Mouse (Mus musculus): ENCODE results near the gene Vps16. TPM values are rescaled to one million over a fixed set of nuclear protein-coding genes. Genes with fewer than 3 reads are reported as not detected.
A peak's percentile ranks its signal among the peaks of the same experiment; 100 is the strongest.

Gene Vps16
- total RNA-seq, 2 experiments from 2014 or later = 66.7 to 83.6 TPM

DNA sequence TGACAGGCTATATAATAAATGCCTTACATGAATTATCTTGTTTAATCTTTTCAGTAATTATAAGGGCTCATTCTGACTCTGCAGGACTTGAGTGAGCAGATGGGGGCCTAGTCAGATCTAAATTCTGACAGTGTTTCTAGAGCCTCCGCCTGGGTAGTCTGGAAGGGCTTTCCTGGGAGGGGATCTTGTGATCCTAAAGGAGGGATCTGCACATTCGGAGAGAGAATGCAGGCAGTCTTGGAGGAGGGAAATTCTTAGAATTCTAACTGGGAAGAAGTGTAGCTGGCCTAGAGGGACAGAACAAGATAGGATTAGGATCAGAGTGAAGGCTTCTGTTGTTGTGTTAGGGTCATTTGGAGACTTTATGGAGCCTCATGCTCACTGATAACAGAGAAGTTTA is 28.1 kb downstream of the Vps16 start:
- DNase-seq (ENCODE audit: low spot score in 2 of 2) = no peak
- intact Hi-C loops (cut with DNase I) = loop anchor here (5.0 kb wide), 3 partner anchors 45 to 80 kb away; no protein-coding TSS in a partner anchor

DNA sequence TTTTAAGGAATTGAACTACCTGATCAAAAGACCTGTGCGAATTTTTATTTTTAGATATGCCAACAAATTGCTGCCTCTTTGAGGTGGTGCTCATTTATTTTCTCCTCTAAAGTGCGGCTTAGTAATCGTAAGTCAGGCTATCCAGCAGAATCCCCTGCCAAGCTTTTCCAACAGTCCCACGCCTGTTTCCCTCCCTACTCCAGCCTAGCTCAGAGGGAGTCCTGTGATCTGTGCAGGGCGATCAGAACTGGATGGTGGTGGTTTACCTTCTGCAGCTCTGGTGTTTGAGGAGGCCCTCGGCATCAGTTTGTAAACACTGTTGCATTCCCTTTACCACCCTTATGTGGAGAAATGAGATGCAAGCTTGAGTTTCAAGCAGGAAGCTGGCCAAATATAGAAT is 29.3 kb downstream of the Vps16 start:
- intact Hi-C loops (cut with DNase I) = loop anchor here (5.0 kb wide), 3 partner anchors 44 to 79 kb away; no protein-coding TSS in a partner anchor
- no peak for DNase-seq (ENCODE audit: low spot score in 2 of 2)

DNA sequence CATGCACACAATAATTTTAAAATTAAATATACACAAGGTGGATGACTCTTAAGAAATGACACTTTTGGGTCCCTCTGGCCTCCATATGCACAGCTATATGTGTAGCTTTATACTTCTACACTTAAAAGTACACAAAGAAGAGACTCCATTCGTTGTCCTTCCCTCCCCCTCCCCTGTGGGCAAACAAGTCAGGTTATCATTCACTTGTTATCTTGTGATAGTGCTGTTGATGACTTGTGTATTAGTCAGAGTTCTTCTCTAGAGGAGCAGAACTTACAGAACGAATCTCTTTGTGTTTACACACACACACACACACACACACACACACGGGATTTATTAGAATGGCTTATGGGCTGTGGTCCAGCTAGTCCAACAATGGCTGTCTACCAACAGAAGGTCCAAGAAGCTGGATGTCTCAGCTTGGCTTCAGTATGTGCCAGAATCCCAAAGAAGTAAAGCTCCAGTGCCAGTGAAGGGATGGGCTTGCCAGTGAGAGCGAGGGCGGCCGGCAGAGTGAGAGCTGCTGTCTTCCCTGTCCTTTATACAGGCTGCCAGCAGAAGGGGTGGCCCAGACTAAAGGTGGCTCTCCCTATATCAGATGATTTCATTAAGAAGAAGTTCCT is 30.7 kb downstream of the Vps16 start:
- peak in 1 of 2 experiments; percentile 28 for DNase-seq (ENCODE audit: low spot score in 2 of 2)
- intact Hi-C loops (cut with DNase I) = loop anchor here (5.0 kb wide), 3 partner anchors 42 to 77 kb away; no protein-coding TSS in a partner anchor

DNA sequence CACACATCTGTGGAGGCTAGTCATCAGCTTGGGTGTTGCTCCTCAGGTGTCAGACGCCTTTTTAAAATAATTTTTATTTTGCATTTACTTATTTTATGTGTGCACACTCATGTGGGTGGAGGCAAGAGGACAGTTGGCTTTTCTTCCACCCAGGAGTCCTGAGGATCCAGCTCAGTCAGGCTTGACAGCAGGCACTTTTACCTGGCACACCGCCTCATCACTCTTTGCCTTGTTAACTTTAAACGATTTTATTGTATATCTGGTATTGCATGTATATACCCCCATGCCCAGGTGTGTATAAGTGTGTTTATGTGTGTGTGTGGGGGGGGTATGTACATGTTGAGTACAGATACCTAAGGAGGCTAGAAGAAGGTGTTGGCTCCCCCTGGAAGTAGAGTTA is 33.7 kb downstream of the Vps16 start:
- no peak for DNase-seq (ENCODE audit: low spot score in 2 of 2)
- intact Hi-C loops (cut with DNase I) = no loop called here

DNA sequence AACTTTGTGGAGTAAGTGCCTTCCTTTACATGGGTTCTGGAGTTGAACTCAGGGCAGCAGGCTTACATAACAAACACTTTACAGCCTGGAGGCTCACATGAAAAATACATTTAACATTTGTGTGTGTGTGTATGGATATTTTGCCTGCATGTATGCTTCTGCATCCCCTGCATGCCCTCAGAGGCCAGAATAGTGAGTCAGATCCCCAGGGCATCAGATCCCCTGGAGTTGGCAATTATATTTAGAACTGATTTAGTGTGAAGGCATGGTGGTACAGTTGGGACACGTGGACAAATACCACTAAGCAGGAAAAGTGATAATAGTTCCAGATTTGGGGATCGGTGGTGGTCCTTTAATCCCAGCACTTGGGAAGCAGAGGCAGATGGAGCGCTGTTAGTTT is 35.4 kb downstream of the Vps16 start:
- intact Hi-C loops (cut with DNase I) = no loop called here
- no peak for DNase-seq (ENCODE audit: low spot score in 2 of 2)

DNA sequence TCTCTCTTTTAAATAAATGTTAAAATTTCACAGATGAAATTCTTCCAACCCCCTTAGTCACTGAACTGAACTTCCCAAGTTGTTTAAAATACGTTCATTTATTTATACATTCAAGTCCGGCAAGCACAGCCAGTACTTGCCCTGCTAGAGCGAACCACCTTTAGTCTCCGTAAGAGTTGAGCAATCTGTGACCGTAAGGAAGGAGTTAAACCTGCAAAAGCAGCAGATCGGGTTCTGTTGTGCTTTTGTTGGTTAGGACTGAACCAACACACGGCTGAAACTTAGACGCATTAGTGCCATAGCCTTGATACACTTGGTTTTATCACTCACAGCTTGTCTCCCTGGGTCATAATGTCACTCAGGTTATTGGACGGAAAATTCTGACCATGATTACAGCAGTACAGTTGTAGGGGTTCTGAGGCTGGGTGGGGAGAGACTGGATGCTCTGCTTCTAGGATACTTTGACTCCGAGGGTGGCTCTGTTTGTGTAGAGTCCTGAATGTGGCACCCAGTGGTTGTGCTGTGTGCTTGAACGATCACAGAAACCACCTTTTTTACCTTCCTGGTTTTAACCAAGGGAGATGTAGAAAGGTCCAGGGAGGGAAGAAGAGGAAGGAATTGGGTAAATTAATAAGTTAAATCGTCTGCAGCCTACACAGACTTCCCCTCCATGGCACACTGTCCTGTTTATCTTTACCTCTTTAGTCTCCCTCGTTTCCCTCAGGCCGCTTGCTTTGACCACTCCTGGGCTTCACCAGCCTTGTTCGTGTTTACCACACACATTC is 37.3 kb downstream of the Vps16 start:
- no peak for DNase-seq (ENCODE audit: low spot score in 2 of 2)
- intact Hi-C loops (cut with DNase I) = no loop called here

DNA sequence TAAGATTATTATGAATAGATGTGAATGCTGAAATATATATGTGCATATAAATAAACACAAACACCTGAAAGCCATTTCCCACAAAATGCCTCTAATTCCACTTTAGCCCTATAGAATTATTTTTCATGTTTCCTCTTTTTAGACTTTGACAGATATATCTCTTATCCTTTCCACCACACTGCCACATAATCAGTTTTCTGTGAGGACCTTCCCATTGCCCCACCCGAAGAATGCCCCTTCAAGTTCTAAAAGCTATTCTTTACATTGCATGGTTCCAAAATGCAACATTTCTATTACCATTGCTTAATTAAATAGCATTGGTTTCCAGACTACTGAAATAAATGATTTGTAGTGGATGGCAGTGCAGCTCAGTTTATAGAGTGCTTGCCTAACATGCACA is 42.3 kb downstream of the Vps16 start:
- DNase-seq (ENCODE audit: low spot score in 2 of 2) = no peak
- intact Hi-C loops (cut with DNase I) = no loop called here

DNA sequence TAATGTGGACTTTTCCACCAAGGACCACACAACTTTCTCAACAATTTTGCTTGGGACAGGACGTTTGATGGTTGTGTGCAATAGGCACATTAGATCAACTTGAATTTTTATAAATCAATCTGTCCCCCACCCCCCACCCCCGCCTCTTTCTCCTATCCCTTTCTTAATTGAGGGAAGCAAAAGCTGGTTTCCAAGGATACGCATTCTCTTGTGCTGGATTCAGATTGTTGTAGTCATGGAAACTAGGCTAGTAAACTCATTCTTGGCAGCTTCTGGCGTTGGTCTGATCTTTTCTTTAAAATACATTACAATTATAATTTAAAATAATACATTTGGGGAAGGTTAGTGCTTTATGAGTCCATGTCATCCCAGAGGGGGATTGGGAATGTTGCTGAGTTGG is 45.2 kb downstream of the Vps16 start:
- intact Hi-C loops (cut with DNase I) = no loop called here
- DNase-seq (ENCODE audit: low spot score in 2 of 2) = peak in 1 of 2 experiments; percentile 79

DNA sequence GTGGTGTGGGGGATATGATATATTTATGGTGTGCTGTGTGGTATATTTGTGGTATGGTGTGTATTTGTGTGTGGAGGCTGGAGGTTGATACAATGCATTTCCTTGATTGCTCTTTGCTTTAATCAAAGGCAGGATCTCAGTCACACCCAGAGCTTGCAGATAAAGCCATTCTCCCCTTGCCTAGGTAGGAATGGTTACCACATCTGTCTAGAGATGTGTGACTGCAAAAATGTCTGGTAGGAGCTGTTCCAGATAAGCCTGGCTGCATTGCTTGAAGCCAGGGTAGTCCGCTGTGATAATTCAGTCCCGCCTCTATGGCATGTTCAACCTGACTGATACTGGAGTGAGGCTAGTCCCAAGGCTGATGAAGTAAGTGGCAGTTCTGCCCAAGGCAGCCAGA is 45.8 kb downstream of the Vps16 start:
- no peak for DNase-seq (ENCODE audit: low spot score in 2 of 2)
- intact Hi-C loops (cut with DNase I) = no loop called here

DNA sequence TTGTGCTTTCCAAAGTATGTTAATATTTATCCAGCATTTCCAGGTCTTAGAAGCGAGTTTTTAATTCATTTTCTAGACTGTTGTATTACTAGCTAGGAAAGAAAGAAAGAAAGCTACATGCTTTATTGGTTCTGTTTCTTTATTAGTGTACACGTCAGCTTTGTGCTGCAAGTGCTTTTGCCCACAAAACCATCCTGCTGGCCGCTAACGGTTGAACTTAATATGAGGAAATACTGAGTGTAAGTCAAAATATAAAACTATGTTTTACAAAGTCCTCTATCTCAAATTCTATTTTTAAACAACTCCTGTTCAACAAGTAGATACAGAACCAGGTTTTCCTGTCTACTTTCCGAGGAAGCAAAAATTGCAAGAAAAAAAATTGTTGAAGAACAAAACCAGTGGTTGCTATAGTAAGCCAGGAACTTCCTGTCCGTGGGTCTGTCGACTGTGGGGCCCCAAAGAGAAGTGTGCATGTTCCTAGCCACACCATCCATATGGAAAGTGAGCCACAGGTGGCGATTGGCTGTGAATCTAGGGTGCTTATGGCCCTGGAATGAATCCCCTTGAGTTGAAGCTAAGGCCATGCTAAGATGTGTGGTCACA is 48.9 kb downstream of the Vps16 start:
- DNase-seq (ENCODE audit: low spot score in 2 of 2) = no peak
- intact Hi-C loops (cut with DNase I) = no loop called here

DNA sequence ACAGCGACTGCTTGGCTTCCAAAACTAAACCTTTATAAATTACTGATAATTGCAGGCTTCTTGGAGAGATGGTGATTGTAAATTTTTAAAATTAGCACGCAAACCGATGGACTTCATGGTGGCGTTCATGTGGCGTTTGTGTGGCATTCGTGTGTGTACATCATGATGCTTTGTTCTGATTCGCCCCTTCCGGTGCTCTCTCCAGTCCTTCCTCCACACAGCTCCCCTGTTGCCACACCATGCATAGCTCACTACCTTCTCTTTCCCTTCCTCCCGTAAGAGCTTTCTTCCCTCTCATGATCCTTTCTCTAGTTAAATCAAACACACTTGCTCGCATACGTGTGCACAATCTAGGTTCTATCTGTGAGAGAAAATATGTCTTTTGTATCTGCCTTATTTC is 51.6 kb downstream of the Vps16 start:
- no peak for DNase-seq (ENCODE audit: low spot score in 2 of 2)
- intact Hi-C loops (cut with DNase I) = no loop called here

DNA sequence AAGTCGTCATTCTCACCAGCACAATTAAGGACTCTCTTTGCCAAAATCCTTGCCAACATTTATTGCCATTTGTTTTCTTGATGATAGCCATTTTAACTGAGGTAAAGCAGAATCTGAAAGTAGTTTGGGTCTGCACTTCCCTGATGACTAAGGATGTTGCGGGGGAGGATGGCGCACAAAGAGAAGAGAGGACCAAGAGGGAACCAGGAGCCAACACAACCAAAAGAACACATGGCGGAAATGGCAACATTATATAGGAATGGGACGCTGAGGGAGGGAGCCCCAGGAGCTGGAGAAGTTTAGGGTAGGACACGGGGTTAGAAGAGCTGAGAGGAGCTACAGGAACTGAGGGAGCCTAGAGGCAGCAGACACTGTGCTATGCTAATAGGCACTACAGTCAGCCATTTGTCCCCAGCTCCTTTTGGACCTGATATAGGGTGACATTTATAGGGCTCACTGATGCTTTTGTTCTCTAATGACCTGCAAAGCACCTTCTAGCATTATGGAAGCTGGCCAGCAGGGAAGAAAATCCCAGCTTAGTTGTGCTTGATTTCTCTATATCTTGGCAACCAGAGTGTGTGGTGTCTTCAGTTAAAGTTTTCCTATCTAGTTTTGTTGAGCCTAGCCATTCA is 52.6 kb downstream of the Vps16 start:
- intact Hi-C loops (cut with DNase I) = no loop called here
- DNase-seq (ENCODE audit: low spot score in 2 of 2) = no peak

DNA sequence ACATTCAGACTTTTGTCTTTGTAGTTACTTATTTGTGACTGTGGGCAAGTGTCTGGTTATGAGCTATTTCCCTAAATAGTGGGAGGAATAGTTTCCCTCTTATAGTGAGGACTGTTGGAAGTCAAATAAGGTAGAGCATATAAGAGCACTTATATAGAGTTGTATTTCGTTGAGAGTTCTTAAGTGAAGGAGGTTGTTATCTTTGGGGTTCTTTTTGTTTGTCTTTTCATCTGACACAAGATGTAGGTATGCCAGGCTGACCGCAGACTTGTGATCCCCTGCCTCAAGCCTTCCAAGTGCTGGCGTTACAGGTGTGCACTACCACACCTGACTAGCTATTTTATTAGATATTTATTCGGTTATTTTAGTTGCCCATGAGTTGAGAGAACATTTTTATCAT is 58.0 kb downstream of the Vps16 start:
- no peak for DNase-seq (ENCODE audit: low spot score in 2 of 2)
- intact Hi-C loops (cut with DNase I) = no loop called here

DNA sequence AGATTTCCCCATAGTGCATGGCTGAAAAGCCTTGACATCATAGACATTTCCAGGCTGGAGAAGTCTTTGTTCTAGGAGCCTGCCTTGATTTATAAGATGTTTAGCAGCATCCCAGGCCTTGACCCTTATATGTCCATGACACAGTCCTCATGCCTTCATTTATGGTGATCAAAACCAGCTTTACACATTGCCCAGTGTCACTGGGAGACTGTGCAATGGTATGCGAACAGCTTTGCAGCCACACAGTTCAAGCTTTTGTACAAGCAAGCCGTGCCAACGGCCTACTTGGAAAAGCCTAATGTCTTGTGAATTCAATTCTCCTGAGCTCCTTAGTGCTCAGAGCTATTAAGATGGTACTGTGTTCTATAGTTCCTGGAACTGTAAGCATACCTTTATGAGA is 58.6 kb downstream of the Vps16 start:
- DNase-seq (ENCODE audit: low spot score in 2 of 2) = no peak
- intact Hi-C loops (cut with DNase I) = no loop called here

DNA sequence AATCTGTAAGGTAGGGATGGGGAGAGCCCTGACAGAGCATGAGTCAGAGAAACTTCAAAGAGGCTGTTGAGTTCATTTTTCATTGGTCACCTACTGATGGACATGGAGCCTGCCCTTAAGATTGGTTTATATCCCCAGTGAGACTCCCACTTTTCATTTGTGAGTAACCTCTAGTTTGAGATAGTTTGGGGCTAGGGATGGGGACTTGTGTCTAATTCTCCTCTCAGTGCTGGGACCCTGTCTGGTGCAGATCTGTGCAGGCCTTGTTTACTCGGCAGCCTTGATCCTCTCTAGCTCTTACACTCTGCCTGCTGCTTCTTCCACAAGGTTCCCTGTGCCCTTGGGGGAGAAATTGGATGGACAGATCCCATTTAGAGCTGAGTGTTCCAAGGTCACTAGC is 60.1 kb downstream of the Vps16 start:
- no peak for DNase-seq (ENCODE audit: low spot score in 2 of 2)

DNA sequence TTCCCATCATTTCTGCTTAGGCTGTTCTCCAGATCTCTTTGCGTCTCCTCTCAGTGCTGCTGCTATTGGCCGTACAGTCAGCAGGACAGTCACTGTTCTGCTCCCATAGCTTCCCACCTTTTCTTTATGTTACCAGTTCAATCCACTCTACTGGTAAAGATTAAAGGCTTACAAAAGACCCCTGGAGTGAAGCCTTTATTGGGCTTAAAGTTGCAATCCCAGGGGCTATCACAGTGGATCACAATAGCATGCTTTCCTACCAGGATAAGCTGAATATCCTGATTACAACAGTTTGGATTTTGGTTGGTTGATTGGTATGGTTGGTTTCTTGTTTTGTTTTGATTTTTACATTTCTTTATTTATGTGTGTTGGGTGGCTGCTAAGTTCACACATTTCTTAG is 63.9 kb downstream of the Vps16 start:
- intact Hi-C loops (cut with DNase I) = no loop called here
- DNase-seq (ENCODE audit: low spot score in 2 of 2) = no peak

More for the DNA sequence above, 60.1 kb downstream of the Vps16 start:
- intact Hi-C loops (cut with DNase I) = no loop called here

DNA sequence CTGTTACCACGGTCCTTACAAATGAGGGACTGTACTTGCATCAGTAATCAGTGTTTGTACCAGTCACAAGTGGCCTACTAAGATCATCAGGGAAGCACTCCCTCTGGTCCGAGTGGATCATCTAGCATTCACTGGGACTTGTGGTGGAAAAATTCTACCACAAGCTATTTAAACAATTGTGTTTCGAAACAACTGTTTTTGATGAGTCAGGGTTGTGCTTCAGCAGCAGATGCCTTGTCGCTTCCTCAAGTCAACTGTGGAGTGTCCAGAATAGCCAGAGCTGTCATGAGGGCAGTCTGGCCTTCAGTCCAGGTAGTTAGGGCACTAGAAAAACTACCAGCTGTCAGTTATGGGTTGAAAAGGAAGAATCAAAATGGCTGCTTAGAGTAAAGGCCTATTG is 64.5 kb downstream of the Vps16 start:
- intact Hi-C loops (cut with DNase I) = no loop called here
- peak in 1 of 2 experiments; percentile 33 for DNase-seq (ENCODE audit: low spot score in 2 of 2)

DNA sequence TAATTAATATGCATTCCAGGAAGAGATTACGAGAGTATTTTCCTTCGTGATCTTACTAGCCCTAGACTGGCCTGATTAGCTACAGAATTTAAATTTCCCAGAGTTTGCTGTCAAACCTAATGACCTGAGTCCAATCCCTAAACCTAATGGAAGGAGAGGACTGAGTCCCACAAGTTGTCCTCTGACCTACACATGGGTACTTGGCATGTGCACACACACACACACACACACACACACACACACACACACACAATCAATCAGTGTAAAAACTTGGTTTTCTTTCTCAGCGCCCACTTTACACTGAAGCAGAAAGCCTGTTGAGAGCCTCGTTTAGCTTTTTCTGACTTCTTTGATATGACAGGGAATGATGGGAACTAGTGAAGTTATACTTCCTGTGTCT is 67.0 kb downstream of the Vps16 start:
- intact Hi-C loops (cut with DNase I) = no loop called here

DNA sequence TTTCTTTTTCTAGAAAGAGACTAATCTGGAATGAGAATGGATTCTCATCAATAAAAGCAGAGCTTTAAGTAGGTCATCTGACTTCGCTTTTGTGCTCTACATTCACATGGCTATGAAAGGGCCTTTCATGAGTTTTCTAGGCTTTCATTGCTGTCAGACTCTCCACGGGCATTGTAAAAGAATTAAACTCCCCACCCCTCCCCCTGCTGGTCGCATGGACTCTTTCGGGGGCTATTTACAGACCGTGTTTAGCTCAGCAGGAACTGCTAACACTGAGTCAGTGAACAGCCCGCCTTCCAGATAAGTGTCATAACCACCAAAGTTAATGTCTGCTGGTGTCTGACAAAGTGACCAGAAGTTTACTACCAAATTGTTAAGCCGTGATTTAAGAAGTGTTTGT is 67.4 kb downstream of the Vps16 start:
- DNase-seq (ENCODE audit: low spot score in 2 of 2) = peak; percentile 65 to 71
- intact Hi-C loops (cut with DNase I) = no loop called here

More for the DNA sequence above, 67.0 kb downstream of the Vps16 start:
- no peak for DNase-seq (ENCODE audit: low spot score in 2 of 2)

Measured in left cerebral cortex, postnatal 14 days (tissue).